Mouse (Mus musculus): ENCODE measurements at regions not wholly inside any gene's neighbourhood (a gene's known extent, or its start where the extent isn't known, plus 50 kb on each side); places are given as distances from the start of the nearest gene placed in this dataset.

DNA sequence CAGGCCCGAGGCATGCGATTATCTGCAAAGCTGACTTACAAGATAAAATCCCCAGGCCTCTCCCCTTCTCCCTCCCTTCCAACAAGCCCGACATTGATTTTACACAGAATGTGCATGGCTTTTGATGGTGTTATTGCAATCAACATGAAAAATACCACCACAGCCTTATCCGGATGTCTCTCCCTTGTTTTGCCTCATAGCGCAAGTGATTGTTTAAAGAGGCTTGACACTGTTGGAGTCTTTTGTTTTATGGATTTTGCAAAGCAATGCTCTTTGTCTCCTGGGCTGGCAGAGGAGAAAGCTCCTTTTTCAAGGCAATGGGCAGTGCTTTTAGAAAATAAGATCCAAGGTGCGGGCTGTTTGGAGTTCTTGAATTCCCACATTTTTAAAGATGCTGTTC lies 165.3 kb downstream of the Tox3 start:
- TF ChIP-seq CTCF (conservative IDR thresholded peaks at IDR 0.05; ENCODE audit: insufficient read depth, insufficient read length, low read depth, low read length) (no peak), POLR2A (IDR thresholded peaks at IDR 0.05; ENCODE audit: low read depth, low read length) (no peak)

Data from kidney, adult 2 months (tissue).